Mouse (Mus musculus): Measurements from ENCODE around the gene Tle4.

- TF ChIP-seq CTCF (IDR thresholded peaks at IDR 0.05; ENCODE audit: insufficient read depth, low read length) (no peak), POLR2A (IDR thresholded peaks at IDR 0.05; ENCODE audit: borderline replicate concordance, extremely low read depth, low read depth, low read length) (no peak)
These were observed 52.4 kb downstream of the Tle4 start for GRCm38 (mm10) chr19:14545485-14545884.

Measured in lung, adult 2 months (tissue).